Mouse (Mus musculus) MEL (cell line): ENCODE data around the gene Hsf5. TPM values are rescaled to one million over a fixed set of nuclear protein-coding genes. Genes with fewer than 3 reads are reported as not detected.

ENCODE experiments used
- DNase-seq: peaks from one replicate; pipeline ENCODE4 v3.0.0; 2011; ENCODE audit warnings: low read depth, low spot score
- H3K27ac ChIP-seq: 2 replicates; pipeline ENCODE4 v1.5.1; 2012; ENCODE audit warnings: low read depth, mild to moderate bottlenecking, control low read depth, low read length, moderate library complexity; ENCODE audit not compliant: control insufficient read depth
- H3K27me3 ChIP-seq, 2 experiments: fragments of 150-350 bp in 1 of 2; sonication (generic) in 1 of 2; 2 replicates each; pipeline ENCODE4 v1.6.1; 2012; ENCODE audit warnings: low read length in 2 of 2, mild to moderate bottlenecking in 2 of 2, improper control_type of control experiment in 1 of 2, moderate library complexity in 1 of 2; ENCODE audit not compliant: insufficient read depth in 2 of 2, control insufficient read depth in 1 of 2
- H3K36me3 ChIP-seq, 2 experiments: 2 replicates each; pipeline ENCODE4 v1.6.1; 2012 to 2014; ENCODE audit warnings: low read length in 2 of 2, improper control_type of control experiment in 1 of 2, inconsistent platforms in 1 of 2, mild to moderate bottlenecking in 1 of 2; ENCODE audit not compliant: insufficient read depth in 2 of 2, control insufficient read depth in 1 of 2
- H3K4me1 ChIP-seq, 2 experiments: fragments of 150-350 bp in 1 of 2; sonication (generic) in 1 of 2; 2 replicates each; pipeline ENCODE4 v1.6.1; 2012; ENCODE audit warnings: low read length in 2 of 2, improper control_type of control experiment in 1 of 2, mild to moderate bottlenecking in 1 of 2; ENCODE audit not compliant: insufficient read depth in 2 of 2, control insufficient read depth in 1 of 2
- H3K4me3 ChIP-seq, 2 experiments: fragments of 150-350 bp in 1 of 2; sonication (generic) in 1 of 2; 2 replicates each; pipeline ENCODE4 v1.5.1; 2012; ENCODE audit warnings: low read depth in 2 of 2, low read length in 2 of 2, mild to moderate bottlenecking in 2 of 2, moderate library complexity in 2 of 2, control low read depth in 1 of 2, improper control_type of control experiment in 1 of 2; ENCODE audit not compliant: control insufficient read depth in 1 of 2, insufficient read depth in 1 of 2
- H3K79me2 ChIP-seq: 2 replicates; pipeline ENCODE4 v1.6.1; 2012; ENCODE audit warnings: mild to moderate bottlenecking, low read length, moderate library complexity; ENCODE audit not compliant: control insufficient read depth, poor library complexity, insufficient read depth
- H3K9ac ChIP-seq: 2 replicates; pipeline ENCODE4 v1.6.1; 2012; ENCODE audit warnings: low read depth, mild to moderate bottlenecking, control low read depth, low read length, moderate library complexity; ENCODE audit not compliant: control insufficient read depth, poor library complexity, severe bottlenecking
- H3K9me3 ChIP-seq: fragments of 150-350 bp; sonication (generic); replicated peaks from 2 replicates; pipeline ENCODE4 v1.6.1; 2012; ENCODE audit warnings: mild to moderate bottlenecking, low read length, improper control_type of control experiment, moderate library complexity; ENCODE audit not compliant: insufficient read depth
- BHLHE40 ChIP-seq: IDR thresholded peaks from 2 replicates; pipeline ENCODE4 v1.6.1; 2012; ENCODE audit warnings: low read depth, mild to moderate bottlenecking, inconsistent platforms, low read length, improper control_type of control experiment, borderline replicate concordance
- CHD2 ChIP-seq: IDR thresholded peaks from 2 replicates; pipeline ENCODE4 v1.6.1; 2011; ENCODE audit warnings: low read length, improper control_type of control experiment
- E2F4 ChIP-seq: IDR thresholded peaks from 2 replicates; pipeline ENCODE4 v1.6.1; 2011; ENCODE audit warnings: low read depth, low read length, improper control_type of control experiment, borderline replicate concordance
- EP300 ChIP-seq, 2 experiments: IDR thresholded peaks; 2 replicates each; pipeline ENCODE4 v1.6.1; 2011; ENCODE audit warnings: improper control_type of control experiment in 2 of 2, low read length in 2 of 2, low read depth in 1 of 2, mild to moderate bottlenecking in 1 of 2
- HCFC1 ChIP-seq: IDR thresholded peaks from 2 replicates; pipeline ENCODE4 v1.6.1; 2012; ENCODE audit warnings: low read depth, mild to moderate bottlenecking, inconsistent platforms, low read length, improper control_type of control experiment, moderate library complexity
- KAT2A ChIP-seq: conservative IDR thresholded peaks from 2 replicates; pipeline ENCODE4 v1.6.1; 2012; ENCODE audit warnings: low read depth, low read length, improper control_type of control experiment, inconsistent platforms
- MAX ChIP-seq: IDR thresholded peaks from 2 replicates; pipeline ENCODE4 v1.6.1; 2011; ENCODE audit warnings: low read length, improper control_type of control experiment
- MAZ ChIP-seq: IDR thresholded peaks from 2 replicates; pipeline ENCODE4 v1.6.1; 2012; ENCODE audit warnings: low read depth, mild to moderate bottlenecking, inconsistent platforms, low read length, improper control_type of control experiment
- MEF2A ChIP-seq: IDR thresholded peaks from 2 replicates; pipeline ENCODE4 v1.6.1; 2014; ENCODE audit warnings: low read depth, mild to moderate bottlenecking, inconsistent platforms, low read length, improper control_type of control experiment; ENCODE audit not compliant: poor library complexity, insufficient replicate concordance, severe bottlenecking; ENCODE audit errors: extremely low read depth
- MXI1 ChIP-seq: IDR thresholded peaks from 2 replicates; pipeline ENCODE4 v1.6.1; 2011; ENCODE audit warnings: mild to moderate bottlenecking, low read depth, low read length, improper control_type of control experiment
- POLR2A ChIP-seq, 2 experiments: IDR thresholded peaks; 2 replicates each; pipeline ENCODE4 v1.6.1; 2011 to 2012; ENCODE audit warnings: low read length in 2 of 2, mild to moderate bottlenecking in 2 of 2, control low read depth in 1 of 2, improper control_type of control experiment in 1 of 2, low read depth in 1 of 2, moderate library complexity in 1 of 2; ENCODE audit not compliant: control insufficient read depth in 1 of 2, insufficient read depth in 1 of 2, poor library complexity in 1 of 2
- POLR2AphosphoS5 ChIP-seq: IDR thresholded peaks from 2 replicates; pipeline ENCODE4 v1.6.1; 2012; ENCODE audit warnings: low read depth, borderline replicate concordance, mild to moderate bottlenecking, inconsistent platforms, low read length, moderate library complexity, mixed read lengths
- SIN3A ChIP-seq: IDR thresholded peaks from 2 replicates; pipeline ENCODE4 v1.6.1; 2012; ENCODE audit warnings: low read length, improper control_type of control experiment, inconsistent platforms
- SMC3 ChIP-seq: IDR thresholded peaks from 2 replicates; pipeline ENCODE4 v1.6.1; 2011; ENCODE audit warnings: low read depth, low read length, improper control_type of control experiment
- USF1 ChIP-seq: IDR thresholded peaks from 2 replicates; pipeline ENCODE4 v1.6.1; 2014; ENCODE audit warnings: low read depth, mild to moderate bottlenecking, inconsistent platforms, low read length, improper control_type of control experiment, moderate library complexity
- USF2 ChIP-seq, 2 experiments: IDR thresholded peaks; 2 replicates each; pipeline ENCODE4 v1.6.1; 2011 to 2012; ENCODE audit warnings: improper control_type of control experiment in 2 of 2, low read length in 2 of 2, borderline replicate concordance in 1 of 2, inconsistent platforms in 1 of 2, low read depth in 1 of 2, mild to moderate bottlenecking in 1 of 2; ENCODE audit not compliant: insufficient read depth in 1 of 2
- ZKSCAN1 ChIP-seq: IDR thresholded peaks from 2 replicates; pipeline ENCODE4 v1.6.1; 2012; ENCODE audit warnings: low read depth, mild to moderate bottlenecking, inconsistent platforms, low read length, improper control_type of control experiment, moderate library complexity
- polyA plus RNA-seq, 2 experiments: library from polyadenylated mRNA; stranded (reverse) in 1 of 2; unstranded in 1 of 2; fragments of >175 nt in 1 of 2; fragments of >200 nt in 1 of 2; gene quantifications; 2 replicates each; pipeline versions ENCODE4 v1.2.1 to v1.2.4; 2012; ENCODE audit warnings: low replicate concordance in 2 of 2, low read depth in 1 of 2; ENCODE audit not compliant: insufficient read length in 2 of 2, insufficient read depth in 1 of 2, missing spikeins in 1 of 2
- total RNA-seq: library from RNA; depleted of rRNA; stranded (reverse); fragments of 300-350 nt; gene quantifications from 2 replicates; pipeline ENCODE4 v1.2.3, GENCODE M21; 2012

Hsf5 gene
- total and polyA plus RNA-seq, 3 experiments = 0.03 TPM; not detected in 2

DNA sequence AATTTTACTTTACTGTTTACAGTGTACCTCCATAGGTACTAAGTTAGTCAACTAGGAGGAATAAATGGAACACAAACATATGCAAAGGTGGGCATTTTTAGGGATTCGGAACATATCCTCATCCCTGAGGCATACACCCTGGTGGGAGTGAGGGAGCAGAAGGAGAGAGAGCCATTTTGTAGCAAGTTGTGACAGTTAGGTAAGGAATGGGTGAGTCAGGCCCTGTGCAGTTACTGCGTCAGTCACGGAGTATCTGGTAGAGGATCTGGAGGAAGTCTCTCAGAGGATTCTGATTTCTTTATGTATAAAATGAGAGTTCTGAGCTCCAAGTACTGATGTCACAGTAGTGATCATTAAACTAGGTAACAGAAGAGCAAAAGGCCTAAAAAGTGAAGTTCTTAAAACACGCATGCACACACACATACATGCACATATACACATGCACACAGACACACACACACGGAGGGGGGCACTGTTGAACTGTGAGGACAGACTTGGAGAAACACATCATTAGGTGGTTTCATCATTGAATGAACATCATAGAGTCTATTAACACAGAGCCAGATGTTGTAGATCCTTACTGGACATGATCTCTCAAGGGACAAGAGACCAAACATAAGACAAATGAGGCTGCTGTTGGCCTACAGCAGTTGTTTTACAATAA, 29.6 kb upstream of the Hsf5 start:
- TF ChIP-seq SIN3A (no peak), USF1 (no peak), POLR2A (IDR thresholded peaks at IDR 0.05; ENCODE audit: control insufficient read depth in 1 of 2, insufficient read depth in 1 of 2, low read depth in 1 of 2, low read length in 2 of 2, poor library complexity in 1 of 2) (no peak), SMC3 (no peak), KAT2A (no peak), EP300 (IDR thresholded peaks at IDR 0.05; ENCODE audit: low read depth in 1 of 2, low read length in 2 of 2) (no peak), BHLHE40 (no peak), USF2 (IDR thresholded peaks at IDR 0.05; ENCODE audit: borderline replicate concordance in 1 of 2, insufficient read depth in 1 of 2, low read depth in 1 of 2, low read length in 2 of 2) (no peak), E2F4 (no peak), MAZ (no peak), MAX (no peak), HCFC1 (no peak), CHD2 (no peak), MXI1 (no peak), MEF2A (no peak), POLR2AphosphoS5 (no peak)
- no peak overlapping the region for H3K9ac ChIP-seq

DNA sequence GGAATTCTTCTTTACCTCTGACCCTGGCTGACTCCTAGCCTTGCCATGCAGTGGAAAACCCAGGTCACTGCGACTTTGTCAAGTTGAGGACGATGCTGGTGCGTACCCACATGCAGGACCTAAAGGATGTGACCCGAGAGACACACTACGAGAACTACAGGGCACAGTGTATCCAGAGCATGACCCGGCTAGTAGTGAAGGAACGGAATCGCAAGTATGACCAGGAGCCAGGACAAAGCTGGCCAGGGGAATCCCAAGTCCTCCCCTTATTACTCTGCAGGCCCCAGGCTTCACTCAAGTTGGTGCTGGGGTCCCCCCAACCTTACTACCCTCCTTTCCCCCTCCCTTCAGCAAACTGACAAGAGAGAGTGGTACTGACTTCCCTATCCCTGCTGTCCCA, 27.4 kb upstream of the Hsf5 start:
- peaks cover 26% of the 10 kb centered on the region for H3K79me2 ChIP-seq
- H3K9me3 ChIP-seq = no peaks in the 10 kb centered on the region
- TF ChIP-seq ZKSCAN1 (no peak), POLR2A (IDR thresholded peaks at IDR 0.05; ENCODE audit: control insufficient read depth in 1 of 2, insufficient read depth in 1 of 2, low read depth in 1 of 2, low read length in 2 of 2, poor library complexity in 1 of 2) (peak in 1 of 2 experiments; percentile 20; a peak in 1 of 4 replicates)
- peaks cover 5 to 17% of the 10 kb centered on the region in 2 experiments; a peak in 3 of 4 replicates for H3K4me1 ChIP-seq
- no peak overlapping the region for H3K4me3 ChIP-seq
- H3K9ac ChIP-seq = no peak overlapping the region
- H3K36me3 ChIP-seq = peaks cover 0 to 13% of the 10 kb centered on the region in 2 experiments; a peak in 2 of 4 replicates
- DNase-seq = no peak
- H3K27me3 ChIP-seq = no peaks in the 10 kb centered on the region
- H3K27ac ChIP-seq = no peak overlapping the region

More for the DNA sequence above, 29.6 kb upstream of the Hsf5 start:
- Histone ChIP-seq H3K4me3 (no peak overlapping the region), H3K79me2 (peaks cover 12% of the 10 kb centered on the region), H3K27ac (no peak overlapping the region), H3K4me1 (peaks cover 5 to 6% of the 10 kb centered on the region in 2 experiments; a peak in 3 of 4 replicates), H3K9me3 (no peaks in the 10 kb centered on the region), H3K36me3 (peaks cover 0 to 6% of the 10 kb centered on the region in 2 experiments; a peak in 2 of 4 replicates), H3K27me3 (no peaks in the 10 kb centered on the region; a peak in 1 of 4 replicates)
- no peak for DNase-seq
